Mouse (Mus musculus): ENCODE data around the gene Yif1a.

- no peak for TF ChIP-seq CTCF (IDR thresholded peaks at IDR 0.05; ENCODE audit: low read depth, low read length)
- TF ChIP-seq GATA1 (IDR thresholded peaks at IDR 0.05; ENCODE audit: borderline replicate concordance, low read length), result no peak
- TF ChIP-seq TAL1 (conservative IDR thresholded peaks at IDR 0.05; ENCODE audit: low read depth, low read length), result no peak
Measured at GRCm38 (mm10) chr19:5084834-5085144, 3.5 kb upstream of the Yif1a start.
